Mouse (Mus musculus): Measurements from ENCODE around the gene Plxnd1. TPM values are rescaled to one million over a fixed set of nuclear protein-coding genes. Genes with fewer than 3 reads are reported as not detected.

Plxnd1 gene
- total RNA-seq, 2 experiments from 2014 or later = 115 to 121 TPM

DNA sequence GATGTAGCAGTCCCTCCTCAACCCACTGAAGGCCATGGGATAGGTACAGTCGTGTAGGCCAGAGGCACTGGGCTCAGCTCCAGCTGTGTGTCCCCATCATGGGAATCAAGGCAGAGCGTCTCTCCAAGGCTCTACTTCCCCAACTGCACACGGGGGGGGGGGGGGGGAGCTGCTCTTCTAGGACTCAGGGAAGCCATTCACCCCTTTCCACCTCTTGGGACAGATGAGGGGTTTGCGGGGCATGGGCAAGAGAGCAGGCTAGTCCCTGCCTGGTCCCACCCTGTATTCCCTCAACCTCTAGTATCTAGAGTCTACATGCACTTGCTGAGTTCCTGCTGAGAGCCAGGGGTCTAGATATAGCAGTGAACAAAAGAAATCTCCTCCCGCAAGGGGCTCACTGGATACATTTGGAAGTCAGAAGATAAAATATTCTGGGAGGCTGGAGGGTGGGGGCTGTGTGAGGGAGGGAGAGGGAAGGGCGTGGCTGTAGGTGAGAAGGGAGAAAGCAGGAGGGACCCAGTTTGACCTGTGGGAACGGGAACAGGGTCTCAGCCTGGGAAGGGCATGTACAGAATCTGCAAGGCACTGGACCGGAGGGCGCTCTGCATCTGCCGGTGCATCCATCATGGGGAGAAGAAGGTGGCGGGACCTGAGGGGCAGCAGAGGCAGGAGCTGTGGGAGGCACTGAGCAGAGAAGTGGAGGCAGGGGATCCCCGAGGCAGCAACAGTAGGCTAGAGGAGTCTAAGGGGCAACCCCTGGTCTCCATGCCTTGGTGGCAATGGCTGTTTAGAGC is 7.7 kb upstream of the Plxnd1 start:
- intact Hi-C loops (cut with DNase I) = no loop called here
- peak in 1 of 2 experiments; percentile 2 for DNase-seq (ENCODE audit: low spot score in 2 of 2)

DNA sequence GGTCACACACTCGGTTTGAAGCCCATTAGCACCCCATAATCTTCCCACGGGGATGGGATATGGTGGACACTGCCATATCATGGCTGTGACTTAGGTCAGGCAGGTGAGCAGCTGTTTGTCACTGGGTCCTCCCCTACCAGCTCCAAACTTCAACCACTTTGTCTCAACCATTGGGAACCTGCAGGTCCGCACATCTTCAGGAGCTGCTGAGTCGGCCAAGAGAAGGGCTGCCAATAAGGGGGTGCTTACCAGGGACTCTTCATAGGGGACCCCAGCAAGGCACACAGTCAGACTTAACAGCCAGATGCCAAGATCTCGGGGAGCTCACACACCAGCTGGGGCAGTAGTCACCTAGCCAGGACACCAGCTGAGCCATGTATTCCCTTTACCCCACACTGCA is 6.0 kb upstream of the Plxnd1 start:
- no peak for DNase-seq (ENCODE audit: low spot score in 2 of 2)
- intact Hi-C loops (cut with DNase I) = no loop called here

DNA sequence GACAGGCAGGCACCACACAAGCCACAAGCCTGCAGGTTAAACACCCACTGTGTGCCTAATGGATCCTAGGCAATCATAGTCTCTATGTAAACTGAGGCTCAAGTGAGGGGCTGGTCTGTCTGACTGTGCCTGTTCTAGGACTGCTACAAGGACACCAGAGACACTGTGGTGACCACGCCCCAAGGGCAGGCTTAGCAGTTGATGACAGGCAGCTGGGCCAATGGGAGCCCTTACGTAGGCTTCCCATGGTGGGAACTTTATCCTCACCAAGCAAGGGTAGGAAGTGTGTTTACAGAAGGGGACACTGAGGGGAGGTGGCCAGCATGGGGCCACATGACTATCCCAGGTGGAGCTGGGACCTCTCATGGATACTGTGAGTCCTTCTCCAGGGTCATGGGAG is 4.4 kb upstream of the Plxnd1 start:
- intact Hi-C loops (cut with DNase I) = loop anchor here (5.0 kb wide), 1 partner anchor 147 kb away; the partner anchor contains the start of genes Ift122 and Mbd4
- DNase-seq (ENCODE audit: low spot score in 2 of 2) = no peak

DNA sequence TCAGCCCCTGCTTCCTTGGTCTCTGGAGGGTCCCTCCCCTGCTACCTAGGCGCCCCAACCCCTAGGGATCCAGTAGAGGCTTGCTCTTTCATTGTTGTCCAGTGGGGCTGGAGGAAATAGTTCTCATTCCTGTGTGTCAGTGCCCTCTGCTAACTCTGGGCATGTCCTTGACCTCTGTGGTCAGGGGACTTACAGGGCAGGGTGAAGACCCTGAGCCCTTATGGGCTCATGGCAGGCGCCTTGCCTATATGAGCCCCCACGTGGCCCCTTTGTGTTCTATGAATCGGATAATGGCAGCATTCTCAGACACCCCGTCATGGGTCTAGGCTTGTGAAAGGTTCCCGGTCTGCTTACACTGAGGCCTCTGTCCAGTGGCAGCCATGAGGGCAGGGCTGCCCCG is 4.0 kb upstream of the Plxnd1 start:
- DNase-seq (ENCODE audit: low spot score in 2 of 2) = no peak
- intact Hi-C loops (cut with DNase I) = loop anchor here (5.0 kb wide), 1 partner anchor 146 kb away; the partner anchor contains the start of genes Ift122 and Mbd4

DNA sequence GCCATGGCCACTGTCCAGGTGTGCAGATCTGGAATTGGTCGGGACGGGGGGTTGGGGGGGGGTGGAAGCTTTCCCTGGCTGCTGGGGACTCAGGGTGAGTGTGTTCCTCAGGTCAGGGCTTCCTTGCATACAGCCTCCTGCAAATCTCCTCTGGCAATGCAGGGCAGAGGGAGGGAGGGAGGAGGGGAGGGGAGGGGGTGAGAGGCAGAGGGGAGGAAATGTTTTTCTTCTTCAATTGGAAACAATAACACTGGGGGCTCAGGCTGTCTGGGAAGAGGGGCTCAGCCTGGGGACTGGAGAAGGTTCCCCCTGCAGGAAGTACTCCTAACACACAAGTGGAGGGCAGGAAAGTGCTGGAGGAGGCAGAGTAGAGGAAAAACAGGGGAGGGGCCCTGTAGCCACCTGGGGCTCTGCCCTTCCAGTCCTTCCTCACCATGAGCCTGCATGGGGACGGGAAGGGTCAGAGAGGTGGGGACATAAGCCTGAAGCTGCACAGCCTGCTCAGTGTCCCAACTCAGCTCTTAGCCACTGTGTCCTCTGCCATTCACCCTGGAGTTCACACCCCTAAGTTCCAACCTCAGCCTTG is 3.0 kb upstream of the Plxnd1 start:
- intact Hi-C loops (cut with DNase I) = loop anchor here (5.0 kb wide), 1 partner anchor 146 kb away; the partner anchor contains the start of genes Ift122 and Mbd4
- no peak for DNase-seq (ENCODE audit: low spot score in 2 of 2)

DNA sequence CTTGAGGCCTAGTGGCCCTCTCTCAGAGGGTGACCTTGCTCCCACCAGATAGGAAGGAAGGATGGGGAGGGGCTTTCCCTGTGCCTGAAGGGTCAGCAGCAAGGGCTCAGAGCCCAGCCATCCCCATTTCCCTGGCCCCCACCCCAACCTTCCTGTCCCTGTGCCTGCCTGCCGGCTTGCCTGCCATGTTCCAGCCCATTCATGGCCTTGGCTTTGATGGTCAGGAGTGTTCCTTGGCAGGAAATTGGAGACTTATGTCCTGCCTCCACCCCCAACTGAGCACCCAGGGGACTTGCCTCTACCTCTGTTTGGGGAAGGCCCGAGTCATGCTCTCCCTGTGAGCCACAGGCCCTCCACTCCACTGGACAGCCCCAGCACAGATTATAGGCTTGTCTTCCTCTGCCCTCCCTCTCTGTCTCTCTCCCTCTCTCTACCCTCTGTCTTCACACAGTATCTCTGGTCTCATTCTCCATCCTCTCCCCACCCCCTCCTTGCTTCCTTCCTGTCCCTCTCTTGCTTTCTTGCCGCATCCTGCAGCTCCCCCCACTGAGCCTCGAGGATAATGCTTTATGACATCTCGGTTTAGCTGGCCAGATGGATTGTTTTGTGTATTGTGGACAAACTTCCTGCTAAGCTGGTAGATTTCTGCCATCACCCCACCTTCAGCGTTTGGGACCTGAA is 1.5 kb upstream of the Plxnd1 start:
- DNase-seq (ENCODE audit: low spot score in 2 of 2) = no peak
- intact Hi-C loops (cut with DNase I) = loop anchor here (5.0 kb wide), 1 partner anchor 144 kb away; the partner anchor contains the start of genes Ift122 and Mbd4

DNA sequence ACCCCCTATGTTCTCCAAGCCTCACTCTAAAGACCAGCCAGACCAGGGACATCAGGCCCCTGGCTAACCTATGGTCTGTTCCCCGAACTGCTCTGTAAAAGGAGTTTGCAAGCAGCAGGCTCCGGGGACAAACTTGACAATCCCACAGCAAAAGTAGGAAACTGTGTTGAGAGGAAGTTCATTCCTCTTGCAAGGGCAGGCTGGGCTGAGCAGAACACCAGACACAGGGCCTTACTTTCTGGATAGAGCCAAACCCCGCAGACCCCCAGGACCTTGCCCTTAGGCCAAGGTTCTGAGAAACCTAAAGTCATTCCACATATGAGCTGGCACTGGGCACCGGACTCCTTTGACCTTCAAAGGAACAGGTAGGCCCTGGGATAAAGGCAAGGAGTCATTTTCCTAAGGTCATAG is 731 bp upstream of the Plxnd1 start:
- intact Hi-C loops (cut with DNase I) = loop anchor here (2.0 to 5.0 kb wide), 2 partner anchors 95 to 143 kb away; partner anchors contain the start of genes Ift122 and Mbd4
- DNase-seq (ENCODE audit: low spot score in 2 of 2) = no peak

DNA sequence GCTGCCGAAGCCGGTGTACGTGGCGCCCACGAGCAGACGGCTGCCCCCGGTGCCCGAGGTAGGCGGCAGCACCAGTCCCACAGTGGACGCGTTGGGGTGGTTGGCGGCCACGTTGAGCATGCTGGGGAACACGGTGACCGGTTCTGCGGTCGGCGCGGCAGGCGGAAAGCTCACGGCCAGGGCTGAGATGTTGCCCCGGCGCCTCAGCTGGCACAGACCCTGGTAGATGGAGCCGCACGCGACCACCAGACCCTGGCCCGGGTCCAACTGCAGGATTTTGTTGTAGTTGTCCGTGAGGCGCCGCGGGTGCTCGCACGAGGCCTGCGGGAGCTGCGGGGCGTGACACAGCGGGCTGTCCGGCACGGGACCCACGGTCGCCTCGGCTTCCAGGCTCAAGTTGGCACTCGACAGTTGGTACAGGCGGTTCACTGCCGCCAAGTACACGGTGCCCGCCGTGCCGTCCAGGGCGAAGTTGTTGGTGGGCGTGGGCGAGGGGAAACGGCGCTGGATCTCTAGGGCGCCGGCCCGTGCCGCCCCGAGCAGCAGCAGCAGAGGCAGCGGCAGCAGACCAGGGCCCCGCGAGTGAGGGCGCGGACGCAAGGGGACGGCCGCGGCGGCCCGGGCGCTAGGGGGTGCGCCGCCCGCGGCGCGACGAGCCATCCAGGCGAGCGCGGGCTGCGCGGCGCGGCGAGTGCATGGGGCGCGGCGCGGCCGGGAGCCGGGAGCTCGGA is 494 bp downstream of the Plxnd1 start:
- intact Hi-C loops (cut with DNase I) = loop anchor here (2.0 kb wide), 1 partner anchor 94 kb away; no protein-coding TSS in a partner anchor
- DNase-seq (ENCODE audit: low spot score in 2 of 2) = peak in 1 of 2 experiments; percentile 40

DNA sequence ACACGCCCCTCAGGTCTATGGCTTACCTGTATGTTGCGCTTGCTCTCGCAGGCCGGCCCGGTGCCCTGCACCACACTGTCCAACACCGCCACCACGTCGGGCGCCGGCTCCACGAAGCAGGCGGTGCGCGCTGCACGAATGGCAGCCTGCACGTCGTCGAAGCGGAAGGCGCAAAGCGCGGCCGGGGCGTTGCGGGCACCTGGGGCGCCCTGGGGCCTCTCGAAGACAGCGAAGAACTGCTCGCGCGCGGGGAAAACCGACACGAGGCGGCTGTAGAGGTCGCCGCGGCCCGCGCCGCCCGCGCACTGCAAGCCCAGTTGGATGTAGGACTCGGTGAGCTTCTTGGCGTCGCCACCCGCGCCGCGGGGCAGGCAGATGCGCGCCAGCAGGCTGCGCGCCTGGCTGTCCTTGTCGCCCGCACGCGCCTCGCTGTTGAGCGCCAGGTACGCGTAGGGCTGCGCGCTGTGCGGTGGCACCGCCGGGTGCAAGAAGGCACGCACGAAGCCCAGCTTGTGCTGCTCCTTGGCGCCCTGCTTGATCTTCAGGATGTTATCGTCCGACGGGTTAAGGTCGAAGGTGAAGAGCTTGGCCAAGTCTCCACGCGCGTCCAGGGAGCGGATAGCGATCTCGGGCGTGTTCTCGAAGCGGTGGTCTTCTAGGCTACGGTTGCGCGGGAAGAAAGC is 1.2 kb downstream of the Plxnd1 start:
- DNase-seq (ENCODE audit: low spot score in 2 of 2) = peak; percentile 59 to 70
- intact Hi-C loops (cut with DNase I) = loop anchor here (2.0 kb wide), 1 partner anchor 93 kb away; no protein-coding TSS in a partner anchor

DNA sequence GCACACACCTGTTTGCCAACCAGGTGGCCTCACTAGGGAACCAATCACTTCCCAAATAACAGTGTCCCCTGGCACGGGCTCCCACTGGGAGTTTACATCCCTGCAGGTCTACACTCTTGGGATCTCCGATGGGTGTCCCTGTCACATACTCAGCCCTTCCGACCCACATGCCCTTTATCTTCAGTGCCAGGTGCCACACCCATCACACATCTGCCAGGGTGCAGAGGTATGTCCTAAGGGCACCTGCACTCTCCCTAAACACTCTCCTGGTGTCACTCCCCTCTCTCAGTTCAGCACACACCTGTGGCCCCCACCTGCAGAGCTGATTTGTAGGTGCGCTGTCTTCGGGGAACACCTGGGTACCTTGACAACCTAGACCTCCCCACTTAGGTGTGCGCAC is 1.8 kb downstream of the Plxnd1 start:
- intact Hi-C loops (cut with DNase I) = no loop called here
- DNase-seq (ENCODE audit: low spot score in 2 of 2) = no peak

DNA sequence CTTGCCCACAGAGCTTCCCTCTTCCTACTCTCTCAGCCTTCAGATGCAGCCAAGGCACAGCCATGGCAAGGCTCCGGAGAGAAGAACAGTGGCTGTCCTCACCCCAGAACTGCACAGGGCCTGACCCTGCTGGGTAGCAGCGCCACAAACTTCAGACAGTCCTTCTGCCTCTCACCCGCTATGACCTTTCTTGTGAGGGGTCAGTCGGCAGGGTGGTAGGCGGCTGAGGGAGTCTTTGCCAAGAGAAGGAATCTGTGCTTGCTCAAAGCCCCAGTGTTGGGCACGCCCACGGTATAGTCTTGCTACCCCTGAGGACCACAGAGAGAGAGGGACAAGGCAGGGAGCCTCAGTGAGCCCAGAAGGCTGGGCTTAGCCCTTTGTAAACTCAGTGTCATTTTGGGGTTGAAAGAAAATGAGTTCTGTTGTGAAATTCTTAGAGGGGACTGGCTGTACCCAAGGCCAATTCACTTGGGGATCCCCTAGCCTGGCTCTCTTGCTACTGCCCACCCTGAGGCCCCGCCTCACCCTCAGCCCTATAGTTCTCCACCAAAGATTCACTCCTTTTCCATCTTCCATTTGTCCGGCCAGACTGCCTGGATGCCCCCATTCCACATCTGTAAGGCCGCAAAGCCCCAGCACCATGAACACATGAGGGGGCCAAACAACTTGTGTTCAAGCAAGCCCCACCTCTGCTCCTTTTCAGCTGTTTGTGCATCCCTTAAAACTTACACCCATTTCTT is 2.8 kb downstream of the Plxnd1 start:
- peak in 1 of 2 experiments; percentile 37 for DNase-seq (ENCODE audit: low spot score in 2 of 2)
- intact Hi-C loops (cut with DNase I) = no loop called here

DNA sequence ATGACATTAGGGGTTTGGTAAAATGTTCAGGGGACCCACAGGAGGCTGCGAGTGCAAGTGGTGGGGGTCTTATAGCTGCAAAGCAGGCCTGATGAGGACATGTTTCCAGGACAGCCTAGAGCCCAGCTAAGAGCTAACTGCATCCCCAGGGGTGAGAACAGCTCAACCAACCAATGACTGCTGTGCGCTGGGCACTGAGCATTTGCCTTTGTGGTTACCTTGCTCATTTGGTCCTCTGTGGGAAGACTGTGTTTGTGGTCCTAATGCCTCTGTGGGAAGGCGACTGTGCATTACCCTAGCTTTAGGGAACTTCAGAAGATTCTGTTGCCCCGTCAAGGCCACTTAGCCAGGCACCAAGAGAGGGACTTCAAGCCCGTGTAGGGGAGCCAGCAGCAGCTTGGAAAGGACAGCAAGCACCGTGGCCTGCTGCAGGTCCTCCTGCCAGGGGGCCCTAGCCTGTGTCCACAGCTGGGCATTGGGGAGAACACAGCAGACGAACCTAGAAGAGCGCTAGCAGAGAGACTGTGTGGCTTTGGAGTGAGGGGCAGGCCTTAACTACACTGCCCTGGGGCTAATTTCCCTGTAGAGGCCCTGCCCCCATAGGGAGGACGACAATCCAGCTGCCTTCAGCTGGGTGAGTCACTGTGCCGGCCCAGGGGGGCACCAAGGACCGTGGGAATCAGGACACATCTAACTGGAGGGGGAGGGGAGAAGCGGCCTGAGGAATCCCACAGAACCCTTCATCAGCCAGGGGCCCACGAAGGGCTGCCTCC is 3.5 kb downstream of the Plxnd1 start:
- intact Hi-C loops (cut with DNase I) = no loop called here
- peak in 1 of 2 experiments; percentile 32 for DNase-seq (ENCODE audit: low spot score in 2 of 2)

DNA sequence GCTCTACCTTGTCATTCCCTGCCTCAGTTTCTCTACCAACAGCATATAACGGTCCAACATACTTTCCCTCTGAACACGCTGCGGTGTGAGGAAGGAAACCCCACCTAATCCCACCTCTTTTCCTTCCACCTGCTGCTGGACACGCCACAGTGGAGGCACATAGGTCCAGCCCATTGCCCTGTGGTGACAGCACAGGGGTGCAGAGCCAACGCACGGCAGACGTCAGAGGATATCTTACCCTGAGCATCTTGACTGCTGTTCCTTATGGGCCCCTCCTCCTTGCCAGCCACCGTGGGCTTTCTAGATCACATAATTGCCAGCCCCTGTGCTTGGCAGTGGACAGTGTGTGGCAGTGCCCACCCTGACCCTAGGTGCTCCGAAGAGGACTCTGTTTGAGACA is 4.3 kb downstream of the Plxnd1 start:
- DNase-seq (ENCODE audit: low spot score in 2 of 2) = no peak
- intact Hi-C loops (cut with DNase I) = no loop called here

DNA sequence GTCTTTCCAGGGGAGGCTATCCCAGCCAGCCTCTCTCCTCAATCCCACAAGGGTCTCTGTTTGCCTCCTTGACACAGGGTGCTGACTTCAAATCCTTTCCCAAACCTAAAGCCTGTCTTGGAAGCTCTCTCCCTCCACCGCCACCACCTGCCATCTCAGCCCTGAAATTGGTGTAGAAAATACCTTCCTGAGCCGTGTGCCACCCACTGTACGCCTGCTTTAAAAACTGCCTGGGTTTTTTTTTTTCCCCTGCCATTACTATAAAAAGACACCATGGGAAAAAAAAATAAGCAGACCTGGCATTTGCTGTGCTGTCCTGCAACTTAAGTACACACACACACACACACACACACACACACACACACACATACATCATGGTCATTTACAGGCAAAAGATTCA is 4.7 kb downstream of the Plxnd1 start:
- intact Hi-C loops (cut with DNase I) = no loop called here
- peak; percentile 53 to 55 for DNase-seq (ENCODE audit: low spot score in 2 of 2)

DNA sequence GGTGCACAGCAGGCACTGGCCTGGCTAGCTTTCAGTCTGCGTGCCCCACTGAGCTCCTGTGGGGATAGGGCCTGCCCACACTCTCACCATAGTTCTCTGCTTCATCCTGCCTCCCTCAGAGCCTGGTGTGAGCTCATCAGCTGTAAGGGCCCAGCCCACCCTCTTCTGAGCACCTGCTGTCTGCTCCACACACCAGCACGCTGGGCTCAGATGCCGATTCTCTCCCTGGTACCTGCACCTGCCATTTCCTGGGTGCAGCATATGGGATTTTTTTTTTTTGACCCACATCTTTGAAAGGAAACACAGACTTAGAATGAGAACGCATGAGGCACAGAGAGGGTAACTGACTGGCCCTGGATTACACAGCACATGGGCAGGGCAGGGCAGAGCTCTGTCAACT is 5.2 kb downstream of the Plxnd1 start:
- intact Hi-C loops (cut with DNase I) = no loop called here
- peak; percentile 51 to 66 for DNase-seq (ENCODE audit: low spot score in 2 of 2)

DNA sequence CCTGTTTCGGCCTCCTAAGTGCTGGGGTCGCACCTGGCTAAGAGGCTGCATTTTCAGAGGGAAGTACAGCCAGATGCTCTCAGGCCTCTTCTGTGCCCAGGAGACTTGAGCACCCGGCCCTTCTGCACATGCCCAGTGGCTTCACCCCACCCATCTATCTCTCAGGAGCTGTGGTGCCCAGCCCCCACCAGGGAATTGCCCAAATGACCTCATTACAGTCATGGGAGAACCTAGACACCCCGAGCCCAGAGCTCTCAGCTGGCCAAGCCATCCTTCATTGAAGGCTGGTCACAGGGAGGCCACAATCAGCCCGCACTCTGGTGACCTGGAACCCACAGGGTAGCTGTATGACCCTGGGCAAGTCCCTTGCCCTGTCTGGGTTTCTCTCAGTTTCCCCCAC is 5.8 kb downstream of the Plxnd1 start:
- DNase-seq (ENCODE audit: low spot score in 2 of 2) = no peak
- intact Hi-C loops (cut with DNase I) = no loop called here

DNA sequence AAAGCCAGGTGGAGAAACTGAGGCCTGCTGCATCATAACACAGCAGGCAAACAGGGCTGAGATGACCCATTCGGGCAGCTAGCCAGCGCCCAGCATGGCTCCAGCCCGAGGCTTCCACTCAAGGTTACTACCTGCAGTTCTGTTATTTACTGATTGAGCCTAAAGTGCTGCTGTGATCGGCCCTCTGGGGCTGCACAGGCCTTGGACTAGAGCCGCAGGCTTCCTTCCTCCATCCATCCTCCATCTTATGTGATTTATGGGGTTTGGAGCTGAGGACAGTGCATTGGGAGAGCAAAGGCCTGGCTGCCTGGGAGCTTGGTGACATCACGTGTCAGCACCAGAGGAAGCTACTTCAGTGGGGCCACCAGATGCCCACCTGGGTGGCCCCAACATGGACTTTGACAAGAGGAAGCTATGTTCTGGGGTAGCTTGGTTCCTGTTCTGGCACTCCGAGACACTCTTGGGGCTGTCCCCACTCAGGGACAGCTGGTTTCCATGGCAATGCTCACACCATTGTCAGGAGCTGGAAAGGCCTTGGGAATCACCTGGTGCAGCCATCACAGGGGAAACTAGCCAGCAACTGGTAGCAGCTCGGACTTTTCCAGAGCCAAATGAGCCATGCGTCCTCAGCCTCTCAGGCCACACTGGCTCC is 7.6 kb downstream of the Plxnd1 start:
- intact Hi-C loops (cut with DNase I) = no loop called here
- DNase-seq (ENCODE audit: low spot score in 2 of 2) = no peak
